Mouse (Mus musculus): ENCODE results near the gene Pim2. TPM values are rescaled to one million over a fixed set of nuclear protein-coding genes. Genes with fewer than 3 reads are reported as not detected.

The Pim2 gene
- 16.9 and 22.4 TPM in 2 replicates for polyA plus RNA-seq (2015; fragmentation: Nextera tagmentation; extraction: Ambion mirVana)

- Histone ChIP-seq H3K27ac (ENCODE audit: low read length) (peak within 1 kb of the TSS; percentile 47), H3K9me3 (ENCODE audit: control insufficient read depth, low read length) (no peaks in the 10 kb centered on the region), H3K36me3 (ENCODE audit: control insufficient read depth, insufficient read depth) (peaks cover 2% of the 10 kb centered on the region; the same call in 1 of the 2 replicates), H3K4me2 (ENCODE audit: low read length) (peak within 1 kb of the TSS; percentile 77), H3K9ac (replicated peaks; ENCODE audit: low read depth, low read length) (peak within 1 kb of the TSS; percentile 63), H3K4me3 (replicated peaks; ENCODE audit: low read length) (peak within 1 kb of the TSS; percentile 51), H3K27me3 (replicated peaks; ENCODE audit: control insufficient read depth, insufficient read depth, low read length) (no peaks in the 10 kb centered on the region), H3K4me1 (replicated peaks; ENCODE audit: control insufficient read depth, insufficient read depth, low read length) (peaks cover 13% of the 10 kb centered on the region)
- 13% methylated on average over 36 of the region's 38 CpGs for WGBS
- peak; percentile 91 for ATAC-seq
Observed at GRCm38 (mm10) chrX:7878007-7878419, at the start of gene Pim2. Gene Pim2, plus strand, starts transcription at chrX:7878262.

- 76% methylated on average over 1 of the region's 1 CpGs for WGBS
Observed at GRCm38 (mm10) chrX:7837146-7837545, 40.9 kb upstream of the Pim2 start.

GRCm38 (mm10) chrX:7840842-7841162, 37.3 kb upstream of the Pim2 start:
- no peak overlapping the region for H3K9ac ChIP-seq (replicated peaks; ENCODE audit: low read depth, low read length)
- H3K27ac ChIP-seq (ENCODE audit: low read length): peak overlapping the region; percentile 53; the same call in 1 of the 2 replicates
- H3K4me3 ChIP-seq (replicated peaks; ENCODE audit: low read length): peak overlapping the region; percentile 70
- no peaks in the 10 kb centered on the region for H3K27me3 ChIP-seq (replicated peaks; ENCODE audit: control insufficient read depth, insufficient read depth, low read length)
- H3K4me2 ChIP-seq (ENCODE audit: low read length): peak overlapping the region; percentile 53
- no peaks in the 10 kb centered on the region for H3K36me3 ChIP-seq (ENCODE audit: control insufficient read depth, insufficient read depth)
- H3K4me1 ChIP-seq (replicated peaks; ENCODE audit: control insufficient read depth, insufficient read depth, low read length): peaks cover 21% of the 10 kb centered on the region
- ATAC-seq: no peak
- 23% methylated on average over 7 of the region's 7 CpGs for WGBS
- no peaks in the 10 kb centered on the region for H3K9me3 ChIP-seq (ENCODE audit: control insufficient read depth, low read length)

More at GRCm38 (mm10) chrX:7837146-7837545, 40.9 kb upstream of the Pim2 start:
- Histone ChIP-seq H3K9me3 (ENCODE audit: control insufficient read depth, low read length) (no peaks in the 10 kb centered on the region), H3K36me3 (ENCODE audit: control insufficient read depth, insufficient read depth) (no peaks in the 10 kb centered on the region), H3K4me2 (ENCODE audit: low read length) (no peak overlapping the region), H3K4me1 (replicated peaks; ENCODE audit: control insufficient read depth, insufficient read depth, low read length) (no peaks in the 10 kb centered on the region), H3K27me3 (replicated peaks; ENCODE audit: control insufficient read depth, insufficient read depth, low read length) (no peaks in the 10 kb centered on the region), H3K4me3 (replicated peaks; ENCODE audit: low read length) (no peak overlapping the region), H3K9ac (replicated peaks; ENCODE audit: low read depth, low read length) (no peak overlapping the region), H3K27ac (ENCODE audit: low read length) (no peak overlapping the region)
- no peak for ATAC-seq

GRCm38 (mm10) chrX:7841163-7842162, 36.6 kb upstream of the Pim2 start, which contains the start of gene Otud5:
Gene Otud5, plus strand, starts transcription at chrX:7841364.
- no peaks in the 10 kb centered on the region for H3K27me3 ChIP-seq (replicated peaks; ENCODE audit: control insufficient read depth, insufficient read depth, low read length)

GRCm38 (mm10) chrX:7842318-7842717, 35.7 kb upstream of the Pim2 start:
- peak overlapping the region; percentile 72 for H3K4me2 ChIP-seq (ENCODE audit: low read length)
- no peaks in the 10 kb centered on the region for H3K9me3 ChIP-seq (ENCODE audit: control insufficient read depth, low read length)
- H3K27me3 ChIP-seq (replicated peaks; ENCODE audit: control insufficient read depth, insufficient read depth, low read length): no peaks in the 10 kb centered on the region
- no peaks in the 10 kb centered on the region for H3K36me3 ChIP-seq (ENCODE audit: control insufficient read depth, insufficient read depth)
- peak overlapping the region; percentile 75 for H3K9ac ChIP-seq (replicated peaks; ENCODE audit: low read depth, low read length)
- peak overlapping the region; percentile 91 for H3K27ac ChIP-seq (ENCODE audit: low read length)
- ATAC-seq: no peak
- 20% methylated on average over 34 of the region's 42 CpGs for WGBS
- peak overlapping the region; percentile 70 for H3K4me3 ChIP-seq (replicated peaks; ENCODE audit: low read length)
- H3K4me1 ChIP-seq (replicated peaks; ENCODE audit: control insufficient read depth, insufficient read depth, low read length): peaks cover 21% of the 10 kb centered on the region

More at GRCm38 (mm10) chrX:7841163-7842162, 36.6 kb upstream of the Pim2 start, which contains the start of gene Otud5:
- H3K36me3 ChIP-seq (ENCODE audit: control insufficient read depth, insufficient read depth): no peaks in the 10 kb centered on the region
- no peaks in the 10 kb centered on the region for H3K9me3 ChIP-seq (ENCODE audit: control insufficient read depth, low read length)
- peak within 1 kb of the TSS; percentile 75 for H3K9ac ChIP-seq (replicated peaks; ENCODE audit: low read depth, low read length)
- peak within 1 kb of the TSS; percentile 72 for H3K4me2 ChIP-seq (ENCODE audit: low read length)
- peaks cover 21% of the 10 kb centered on the region for H3K4me1 ChIP-seq (replicated peaks; ENCODE audit: control insufficient read depth, insufficient read depth, low read length)
- ATAC-seq: peak; percentile 98
- WGBS: 19% methylated on average over 72 of the region's 74 CpGs
- H3K27ac ChIP-seq (ENCODE audit: low read length): peak within 1 kb of the TSS; percentile 91
- H3K4me3 ChIP-seq (replicated peaks; ENCODE audit: low read length): peak within 1 kb of the TSS; percentile 70

- Histone ChIP-seq H3K27ac (ENCODE audit: low read length) (no peak overlapping the region), H3K4me2 (ENCODE audit: low read length) (no peak overlapping the region), H3K27me3 (replicated peaks; ENCODE audit: control insufficient read depth, insufficient read depth, low read length) (no peaks in the 10 kb centered on the region), H3K9me3 (ENCODE audit: control insufficient read depth, low read length) (no peaks in the 10 kb centered on the region), H3K4me3 (replicated peaks; ENCODE audit: low read length) (no peak overlapping the region), H3K9ac (replicated peaks; ENCODE audit: low read depth, low read length) (no peak overlapping the region), H3K36me3 (ENCODE audit: control insufficient read depth, insufficient read depth) (0 out of 2 replicates have a peak, but pooled peaks cover 2% of the 10 kb centered on the region), H3K4me1 (replicated peaks; ENCODE audit: control insufficient read depth, insufficient read depth, low read length) (peaks cover 21% of the 10 kb centered on the region)
- 56% methylated on average over 2 of the region's 2 CpGs for WGBS
- 0 out of 2 replicates have a peak, but pooled peaks have one; percentile 55 for ATAC-seq
Observed at GRCm38 (mm10) chrX:7847845-7848244, 30.2 kb upstream of the Pim2 start.

GRCm38 (mm10) chrX:7854578-7854977, 23.5 kb upstream of the Pim2 start:
- ATAC-seq: no peak
- H3K27ac ChIP-seq (ENCODE audit: low read length): no peak overlapping the region
- 54% methylated on average over 2 of the region's 2 CpGs for WGBS
- H3K9me3 ChIP-seq (ENCODE audit: control insufficient read depth, low read length): no peaks in the 10 kb centered on the region
- H3K4me3 ChIP-seq (replicated peaks; ENCODE audit: low read length): no peak overlapping the region
- H3K9ac ChIP-seq (replicated peaks; ENCODE audit: low read depth, low read length): no peak overlapping the region
- H3K4me2 ChIP-seq (ENCODE audit: low read length): no peak overlapping the region
- 0 out of 2 replicates have a peak, but pooled peaks cover 2% of the 10 kb centered on the region for H3K36me3 ChIP-seq (ENCODE audit: control insufficient read depth, insufficient read depth)
- H3K4me1 ChIP-seq (replicated peaks; ENCODE audit: control insufficient read depth, insufficient read depth, low read length): no peaks in the 10 kb centered on the region
- H3K27me3 ChIP-seq (replicated peaks; ENCODE audit: control insufficient read depth, insufficient read depth, low read length): no peaks in the 10 kb centered on the region

- Histone ChIP-seq H3K27ac (ENCODE audit: low read length) (no peak overlapping the region), H3K27me3 (replicated peaks; ENCODE audit: control insufficient read depth, insufficient read depth, low read length) (no peaks in the 10 kb centered on the region), H3K4me2 (ENCODE audit: low read length) (no peak overlapping the region), H3K36me3 (ENCODE audit: control insufficient read depth, insufficient read depth) (no peaks in the 10 kb centered on the region), H3K4me3 (replicated peaks; ENCODE audit: low read length) (no peak overlapping the region), H3K9ac (replicated peaks; ENCODE audit: low read depth, low read length) (no peak overlapping the region), H3K4me1 (replicated peaks; ENCODE audit: control insufficient read depth, insufficient read depth, low read length) (no peaks in the 10 kb centered on the region), H3K9me3 (ENCODE audit: control insufficient read depth, low read length) (no peaks in the 10 kb centered on the region)
- WGBS: 86% methylated on average over 3 of the region's 3 CpGs
- no peak for ATAC-seq
Observed at GRCm38 (mm10) chrX:7859191-7859753, 18.8 kb upstream of the Pim2 start.

GRCm38 (mm10) chrX:7863181-7863580, 14.9 kb upstream of the Pim2 start:
- no peaks in the 10 kb centered on the region for H3K4me1 ChIP-seq (replicated peaks; ENCODE audit: control insufficient read depth, insufficient read depth, low read length)
- H3K36me3 ChIP-seq (ENCODE audit: control insufficient read depth, insufficient read depth): no peaks in the 10 kb centered on the region
- H3K9me3 ChIP-seq (ENCODE audit: control insufficient read depth, low read length): no peaks in the 10 kb centered on the region
- WGBS: 93% methylated on average over 1 of the region's 1 CpGs
- H3K4me3 ChIP-seq (replicated peaks; ENCODE audit: low read length): no peak overlapping the region
- H3K27me3 ChIP-seq (replicated peaks; ENCODE audit: control insufficient read depth, insufficient read depth, low read length): no peaks in the 10 kb centered on the region
- no peak overlapping the region for H3K27ac ChIP-seq (ENCODE audit: low read length)
- H3K9ac ChIP-seq (replicated peaks; ENCODE audit: low read depth, low read length): no peak overlapping the region
- no peak overlapping the region for H3K4me2 ChIP-seq (ENCODE audit: low read length)
- ATAC-seq: no peak

Measured in forebrain, embryonic 16.5 days (tissue).